Mouse (Mus musculus): ENCODE measurements around the gene Rwdd4a.

DNA sequence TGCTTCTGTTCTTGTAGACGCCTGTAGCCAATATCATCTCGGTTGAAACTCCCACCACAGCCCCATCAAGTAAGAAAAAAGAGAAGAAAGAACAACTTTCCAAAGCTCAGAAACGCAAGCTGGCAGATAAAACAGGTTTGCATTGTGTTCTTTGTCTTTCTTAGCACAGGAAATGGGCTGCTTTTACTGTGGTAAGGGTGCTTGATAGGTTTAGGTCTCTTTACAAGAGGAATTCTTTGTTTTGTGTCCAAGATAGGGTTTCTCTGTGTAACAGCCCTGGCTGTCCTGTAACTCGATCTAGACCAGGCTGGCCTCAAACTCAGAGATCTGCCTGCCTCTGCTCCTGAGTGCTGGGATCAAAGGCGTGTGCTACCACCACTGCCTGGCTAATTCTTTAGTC is 10.6 kb downstream of the Rwdd4a start:
- TF ChIP-seq POLR2A (IDR thresholded peaks at IDR 0.05; ENCODE audit: low read depth, low read length), result no peak
- TF ChIP-seq CTCF (IDR thresholded peaks at IDR 0.05; ENCODE audit: borderline replicate concordance, insufficient read depth, low read length), result no peak

Data from embryonic fibroblast, embryonic 13.5 days (primary cell).